Mouse (Mus musculus): ENCODE data around the gene Spaca3.

GRCm38 (mm10) chr11:80868039-80868438, 9.9 kb downstream of the Spaca3 start:
- TF ChIP-seq CTCF (IDR thresholded peaks at IDR 0.05; ENCODE audit: control insufficient read depth, insufficient read depth, insufficient read length) (no peak), FOSL1 (IDR thresholded peaks at IDR 0.05; ENCODE audit: insufficient read depth, low read length, poor library complexity, severe bottlenecking) (no peak), CEBPB (IDR thresholded peaks at IDR 0.05; ENCODE audit: low read depth) (no peak), MYOG (IDR thresholded peaks at IDR 0.05; ENCODE audit: control insufficient read depth, extremely low read depth, insufficient read length) (no peak), USF1 (IDR thresholded peaks at IDR 0.05; ENCODE audit: low read depth) (no peak)
